Mouse (Mus musculus) kidney, postnatal 25 days (tissue): ENCODE measurements around the gene Rasgrp2.
A peak's percentile ranks its signal among the peaks of the same experiment; 100 is the strongest.

Experiments used
- DNase-seq, 2 experiments: peaks; one replicate each; pipeline ENCODE4 v3.0.0; 2021; ENCODE audit warnings: mixed read lengths in 2 of 2

The Rasgrp2 gene

DNA sequence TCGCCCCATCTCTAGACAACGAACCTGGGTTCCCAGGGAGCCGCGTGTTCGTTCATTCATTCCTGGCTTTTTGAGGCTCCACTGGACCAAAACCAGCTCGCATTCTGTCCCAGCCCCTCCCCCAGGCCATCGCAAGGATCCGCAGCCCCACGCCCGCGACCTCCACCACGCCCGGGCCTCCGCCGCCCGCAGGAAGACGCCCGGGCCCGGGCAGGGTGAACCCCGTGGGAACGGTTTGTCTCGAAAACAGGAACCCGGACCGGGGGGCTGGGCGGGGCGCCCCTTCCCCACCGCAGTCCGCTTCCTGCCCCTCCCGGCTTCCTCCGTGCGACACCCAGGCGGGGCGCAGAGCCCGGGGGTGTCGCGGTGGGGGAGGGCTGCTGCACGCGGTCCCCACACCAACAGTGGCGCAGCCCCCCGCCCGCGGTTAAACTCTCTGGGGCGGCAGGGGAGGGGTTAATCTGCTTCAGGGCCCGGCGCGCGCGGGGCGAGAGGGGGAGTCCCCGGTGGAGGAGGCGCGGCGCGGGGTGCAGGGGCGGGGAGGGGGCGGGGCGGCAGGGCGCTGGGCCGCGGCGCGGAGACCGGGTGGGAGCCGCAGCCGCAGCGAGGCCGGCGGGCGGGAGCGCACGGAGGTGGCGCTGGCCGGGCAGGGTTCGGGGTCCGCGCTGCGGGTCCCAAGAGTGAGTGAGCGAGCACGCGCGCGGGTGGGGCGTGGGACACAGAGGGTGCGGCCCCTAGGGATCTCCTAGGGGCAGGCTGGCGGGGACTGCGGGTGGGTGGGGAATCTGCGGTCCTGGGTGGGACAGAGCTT, at the start of gene Rasgrp2:
Gene Rasgrp2 (plus strand): TSS at position 56 of the 811 bp plus-strand sequence.
- peak; percentile 59 to 90 for DNase-seq

DNA sequence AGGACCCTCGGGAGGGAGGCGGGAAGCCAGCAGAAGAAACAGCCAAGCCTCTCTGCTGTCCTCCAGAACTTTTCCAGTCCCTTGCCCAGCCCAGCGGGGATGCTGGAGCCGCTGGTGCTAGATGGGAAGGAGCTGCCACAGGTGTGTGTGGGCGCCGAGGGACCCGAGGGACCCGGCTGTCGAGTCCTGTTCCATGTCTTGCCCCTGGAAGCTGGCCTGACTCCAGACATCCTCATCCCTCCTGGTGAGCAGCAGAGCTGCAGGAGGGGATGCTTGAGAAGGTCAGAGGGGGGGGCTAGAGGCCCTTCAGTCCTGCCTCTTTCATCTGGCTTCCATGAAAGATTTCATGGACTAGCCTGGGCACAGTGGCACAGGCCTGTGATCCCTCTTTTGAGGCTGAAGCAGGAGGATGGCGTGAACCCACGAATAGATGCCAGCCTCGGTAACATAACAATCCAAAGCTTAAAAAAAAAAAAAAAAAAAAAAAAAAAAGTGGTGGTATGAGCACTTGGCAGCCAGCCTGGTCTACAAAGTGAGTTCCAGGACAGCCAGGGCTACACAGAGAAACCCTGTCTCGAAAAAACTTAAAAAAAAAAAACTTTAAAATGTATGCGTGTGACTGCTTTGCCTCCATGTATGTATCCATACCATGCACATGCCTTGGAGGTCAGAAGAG, 47.6 kb upstream of the Rasgrp2 start:
- DNase-seq: peak; percentile 46 to 47

DNA sequence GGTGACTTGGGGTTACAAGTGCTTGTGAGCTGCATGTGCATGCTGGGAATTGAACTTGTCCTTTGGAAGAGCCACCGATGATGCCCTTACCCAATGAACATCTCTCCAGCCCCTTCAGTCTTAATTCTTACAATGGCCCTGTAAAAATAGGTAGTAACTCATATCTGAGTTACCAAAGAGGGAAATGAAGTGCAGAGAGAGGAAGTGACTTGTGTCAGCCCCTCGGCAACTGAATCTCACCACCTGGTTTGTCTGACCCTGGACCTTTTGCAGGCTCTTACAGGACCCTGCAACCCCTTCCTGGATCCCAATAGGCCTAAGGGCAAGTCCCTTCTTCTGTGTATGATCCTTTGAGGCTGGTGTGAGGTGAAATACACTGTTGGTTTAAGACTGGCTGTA, 47.0 kb upstream of the Rasgrp2 start:
- DNase-seq: no peak

DNA sequence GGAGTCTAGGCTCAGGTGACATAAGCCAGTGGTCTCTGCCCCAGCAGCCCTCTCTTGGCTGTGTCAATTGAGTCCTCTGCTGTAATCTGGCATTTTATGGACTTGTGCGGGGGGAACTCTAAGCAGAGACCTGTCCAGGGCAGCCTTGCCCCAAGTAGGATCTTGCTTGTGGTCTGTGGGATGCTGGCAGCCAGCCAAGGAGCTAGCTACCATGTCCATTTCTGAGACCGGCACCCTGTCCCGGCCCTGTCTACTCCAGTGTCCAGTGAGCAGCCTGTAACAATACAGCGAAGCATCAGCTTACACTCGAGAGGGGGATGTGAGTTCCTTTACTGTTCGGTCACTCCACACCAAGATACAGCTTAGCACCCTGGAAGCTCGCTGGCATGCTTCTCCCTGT, 45.1 kb upstream of the Rasgrp2 start:
- no peak for DNase-seq

DNA sequence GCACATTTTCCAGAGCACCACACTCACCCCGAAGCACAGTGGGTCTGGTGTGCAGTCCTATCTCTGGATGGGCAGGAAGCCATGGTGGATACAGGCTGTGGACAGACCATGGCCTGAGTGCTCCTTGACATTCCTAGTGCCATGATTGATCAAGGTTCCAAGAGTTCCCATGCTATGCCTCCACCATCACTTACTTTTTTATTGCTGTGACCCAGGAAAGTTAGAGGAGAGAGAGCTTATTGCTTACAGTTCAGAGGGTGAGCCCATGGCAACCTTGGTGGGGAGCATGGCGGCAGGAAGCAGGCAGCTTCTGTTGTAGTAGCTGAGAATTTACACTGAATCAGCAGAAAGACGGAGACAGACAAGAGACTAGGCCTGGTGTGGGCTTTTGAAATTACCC, 37.8 kb upstream of the Rasgrp2 start:
- no peak for DNase-seq

DNA sequence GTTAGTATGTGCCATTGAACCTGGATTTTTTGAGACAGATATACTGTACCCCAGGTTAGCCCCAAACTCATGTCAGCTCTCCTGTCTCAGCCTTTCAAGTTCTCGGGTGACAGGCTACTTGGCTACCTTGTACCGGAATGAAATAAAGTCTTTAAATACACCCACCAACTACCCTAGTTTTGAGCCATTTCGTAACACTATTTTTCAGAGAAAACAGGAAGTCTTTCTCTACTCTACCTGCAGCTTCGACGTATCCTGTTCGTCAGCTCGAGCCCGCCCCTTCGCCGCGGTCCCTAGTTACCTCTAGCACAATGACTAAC, 36.1 kb upstream of the Rasgrp2 start:
- no peak for DNase-seq

DNA sequence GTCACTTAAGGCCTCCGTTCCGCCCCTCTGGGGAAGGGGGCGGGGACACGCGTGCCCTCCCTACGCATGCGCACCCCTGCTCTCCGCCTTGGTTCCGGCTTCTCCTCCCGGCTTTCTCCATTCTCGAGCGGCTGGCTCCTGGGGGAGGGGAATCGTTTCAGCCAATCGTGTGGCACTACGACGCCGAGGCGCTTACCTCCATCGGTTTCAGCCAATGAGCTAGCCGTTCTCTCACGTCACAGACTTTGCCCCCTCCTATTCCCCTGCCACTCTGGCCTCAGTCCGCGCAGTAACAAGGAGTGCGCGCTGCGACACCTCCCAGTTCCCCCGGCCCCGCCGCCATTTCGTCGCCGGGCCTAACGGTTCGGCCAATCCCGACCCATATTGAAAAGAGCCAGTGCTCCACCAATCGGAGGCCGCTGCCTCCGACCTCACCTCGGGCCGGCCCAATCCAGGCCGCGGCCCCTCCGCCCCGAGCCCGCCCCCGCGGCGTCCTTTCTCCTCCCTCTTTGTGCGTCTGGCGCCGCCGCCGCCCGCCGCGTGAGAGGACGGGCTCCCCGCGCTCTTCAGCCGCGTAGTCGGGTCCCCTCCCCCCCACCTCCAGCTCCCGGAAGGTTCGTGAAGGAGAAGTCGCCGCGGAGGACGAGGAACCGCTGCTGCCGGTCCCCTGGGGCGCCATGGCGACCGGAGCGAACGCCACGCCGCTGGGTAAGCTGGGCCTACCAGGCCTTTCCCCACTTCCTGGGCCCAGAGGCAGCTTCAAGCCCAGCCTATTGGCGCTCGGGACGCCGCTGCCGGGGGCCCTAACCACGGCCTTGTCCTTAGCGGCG, 35.5 kb upstream of the Rasgrp2 start, which contains the start of gene Sf1:
Gene Sf1 (plus strand): TSS at position 280 of the 830 bp plus-strand sequence.
- peak; percentile 99 to 100 for DNase-seq

DNA sequence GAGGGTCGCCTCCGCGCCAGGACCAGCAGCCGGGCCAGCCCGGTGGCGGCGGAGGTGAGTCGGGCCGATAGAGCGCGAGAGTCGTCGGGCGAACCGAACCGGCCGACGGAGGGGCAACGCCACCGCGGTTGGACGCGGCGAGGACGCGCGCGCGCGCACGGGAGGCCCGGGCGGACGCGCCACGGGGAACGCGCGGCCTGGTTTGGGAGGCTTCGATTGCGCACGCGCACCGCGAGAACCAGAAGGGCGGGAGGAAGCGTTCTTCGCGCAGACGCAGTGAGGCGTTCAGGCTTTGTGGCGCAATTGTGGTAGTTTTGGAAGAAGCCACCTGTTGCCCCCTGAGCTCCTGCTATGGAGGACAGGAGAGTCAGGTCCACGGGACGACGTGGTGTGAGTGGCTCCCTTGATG, 34.8 kb upstream of the Rasgrp2 start:
- peak; percentile 93 to 96 for DNase-seq

DNA sequence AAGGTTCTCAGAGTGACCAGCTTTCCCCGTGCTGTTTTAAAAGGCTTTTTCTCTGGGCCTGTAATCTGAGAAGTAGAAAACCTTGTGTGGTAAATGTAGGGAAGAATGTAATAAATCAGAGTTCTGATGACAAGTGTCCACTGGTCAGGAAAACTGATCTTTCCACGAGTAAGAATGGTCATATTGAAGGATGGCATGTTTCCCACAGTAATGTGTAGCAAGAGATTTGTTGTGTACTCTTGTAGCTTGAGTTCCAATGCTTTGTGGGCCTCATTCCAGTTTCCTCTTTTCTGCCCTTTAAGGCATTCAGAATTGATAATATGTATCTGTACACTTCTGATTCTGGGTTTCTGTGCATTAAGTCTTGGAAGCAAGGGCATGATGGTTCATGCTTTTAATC, 34.3 kb upstream of the Rasgrp2 start:
- DNase-seq: no peak

DNA sequence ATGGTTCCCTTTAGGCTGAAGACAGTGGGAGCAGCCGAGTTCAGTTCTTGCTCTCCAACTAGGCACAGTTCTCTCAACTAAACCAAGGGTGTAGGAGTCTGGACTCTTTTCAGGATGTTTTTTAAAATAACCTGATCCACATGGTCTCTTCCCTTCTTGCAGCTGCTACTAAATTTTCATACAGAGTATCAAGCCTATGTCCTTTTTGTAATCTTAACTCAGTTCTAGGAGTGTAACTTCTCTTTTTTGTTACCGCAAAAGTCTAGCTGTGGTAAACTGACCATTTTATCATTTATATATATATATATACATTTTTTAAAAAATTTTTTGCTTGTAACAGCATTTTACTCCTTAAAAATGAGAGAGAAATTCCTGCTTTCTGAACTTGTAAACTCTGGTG, 29.0 kb upstream of the Rasgrp2 start:
- no peak for DNase-seq

DNA sequence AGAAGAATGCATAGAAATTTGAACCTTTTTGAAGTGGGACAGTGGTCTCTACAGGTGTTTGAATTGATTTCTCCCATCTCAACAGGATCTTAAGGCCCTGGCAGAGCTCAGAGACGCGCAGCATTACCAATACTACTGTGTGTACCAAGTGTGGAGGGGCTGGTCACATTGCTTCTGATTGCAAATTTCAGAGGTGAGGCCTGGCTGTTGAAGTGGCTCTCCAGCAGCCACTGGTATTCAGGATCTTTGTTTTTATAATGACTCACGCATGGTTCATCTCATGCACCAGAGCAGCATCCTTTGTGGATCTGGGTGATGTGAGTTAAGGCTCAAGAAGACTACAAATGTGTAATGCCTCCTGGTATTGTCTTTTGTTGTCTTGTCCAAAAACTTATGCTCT, 26.7 kb upstream of the Rasgrp2 start:
- no peak for DNase-seq

DNA sequence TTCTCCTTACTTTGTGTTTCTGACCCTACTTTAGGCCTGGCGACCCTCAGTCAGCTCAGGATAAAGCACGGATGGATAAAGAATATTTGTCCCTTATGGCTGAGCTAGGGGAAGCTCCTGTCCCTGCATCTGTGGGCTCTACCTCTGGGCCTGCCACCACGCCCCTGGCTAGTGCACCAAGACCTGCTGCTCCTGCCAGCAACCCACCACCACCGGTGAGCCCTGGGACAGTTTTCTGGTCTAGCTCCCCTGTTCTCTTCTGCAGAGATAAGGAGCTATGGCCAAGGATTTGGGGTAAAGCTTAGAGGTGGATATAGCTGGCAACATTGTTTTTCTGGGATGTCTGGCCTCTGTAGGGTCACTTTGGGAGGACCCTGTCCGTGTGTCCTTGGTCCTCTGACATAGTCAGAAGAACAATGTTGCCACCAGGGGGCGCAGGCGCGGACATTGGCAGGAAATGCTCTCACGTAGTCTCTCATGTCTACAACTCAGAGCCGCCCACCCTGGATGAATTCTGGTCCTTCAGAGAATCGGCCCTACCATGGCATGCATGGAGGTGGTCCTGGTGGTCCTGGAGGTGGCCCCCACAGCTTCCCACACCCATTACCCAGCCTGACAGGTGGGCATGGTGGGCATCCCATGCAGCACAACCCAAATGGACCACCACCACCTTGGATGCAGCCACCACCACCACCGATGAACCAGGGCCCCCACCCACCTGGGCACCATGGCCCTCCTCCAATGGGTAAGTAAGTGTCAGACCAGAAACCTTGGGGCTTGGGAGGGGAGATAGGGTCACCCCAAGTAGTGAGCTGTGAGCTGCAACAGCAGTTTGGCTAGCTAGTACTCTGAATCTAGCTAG, 25.4 kb upstream of the Rasgrp2 start:
- DNase-seq: peak; percentile 86 to 95

DNA sequence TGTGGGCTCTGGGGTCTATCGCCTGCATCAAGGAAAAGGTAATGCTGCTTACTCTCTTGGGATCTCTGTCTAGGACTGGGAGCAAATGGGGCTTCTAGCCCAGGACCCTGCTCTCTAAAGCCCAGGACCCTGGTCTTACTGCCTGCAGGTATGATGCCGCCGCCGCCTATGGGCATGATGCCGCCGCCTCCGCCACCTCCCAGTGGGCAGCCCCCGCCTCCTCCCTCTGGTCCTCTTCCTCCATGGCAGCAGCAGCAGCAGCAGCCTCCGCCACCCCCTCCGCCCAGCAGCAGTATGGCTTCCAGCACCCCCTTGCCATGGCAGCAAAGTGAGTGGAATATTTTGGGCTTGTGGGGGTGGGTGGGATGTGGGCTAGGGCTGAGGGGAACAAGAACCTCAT, 24.6 kb upstream of the Rasgrp2 start:
- DNase-seq: no peak

DNA sequence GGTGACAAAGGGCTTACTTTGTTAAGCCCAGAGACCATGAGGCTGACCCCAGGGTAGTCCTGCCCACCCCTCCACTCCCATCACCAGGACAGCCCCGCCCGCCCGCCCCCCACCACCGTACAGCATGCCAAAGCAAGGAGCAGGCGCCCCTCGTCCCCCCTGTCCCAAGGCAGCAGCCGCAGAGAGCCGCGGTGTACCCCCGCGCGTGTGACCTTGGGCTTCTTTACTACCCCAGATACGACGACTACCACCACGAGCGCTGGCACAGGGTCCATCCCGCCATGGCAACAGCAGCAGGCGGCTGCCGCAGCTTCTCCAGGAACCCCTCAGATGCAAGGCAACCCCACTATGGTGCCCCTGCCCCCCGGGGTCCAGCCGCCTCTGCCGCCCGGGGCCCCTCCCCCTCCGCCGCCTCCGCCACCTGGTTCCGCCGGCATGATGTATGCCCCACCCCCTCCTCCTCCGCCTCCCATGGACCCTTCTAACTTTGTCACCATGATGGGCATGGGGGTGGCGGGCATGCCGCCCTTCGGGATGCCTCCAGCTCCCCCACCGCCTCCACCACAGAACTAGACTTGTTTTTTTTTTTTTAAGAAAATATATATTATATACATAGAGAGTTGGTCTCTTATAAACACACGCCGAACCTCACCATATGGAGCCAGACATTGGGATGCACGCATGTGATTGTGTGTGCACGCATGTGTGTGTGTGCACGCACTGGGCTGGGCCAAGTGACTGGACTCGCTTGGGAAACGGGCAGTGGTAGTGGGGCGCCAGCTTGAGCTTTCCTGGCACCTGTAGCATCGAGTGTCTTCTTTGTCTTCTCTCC, 23.5 kb upstream of the Rasgrp2 start:
- DNase-seq: peak in 1 of 2 experiments; percentile 48

DNA sequence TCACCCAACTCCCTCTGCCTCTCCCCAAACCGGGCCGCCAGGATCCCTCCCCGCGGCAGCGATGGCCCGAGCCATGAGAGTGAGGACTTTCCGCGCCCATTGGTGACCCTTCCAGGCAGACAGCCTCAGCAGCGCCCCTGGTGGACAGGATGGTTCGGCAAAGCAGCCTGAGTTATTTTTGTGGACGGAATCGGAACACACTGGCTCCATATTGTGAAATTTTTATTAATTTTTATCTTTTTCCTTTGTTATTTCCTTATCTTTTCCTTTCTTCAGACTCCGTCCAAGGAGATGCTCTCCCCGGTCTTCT, 22.9 kb upstream of the Rasgrp2 start:
- peak; percentile 67 to 76 for DNase-seq

DNA sequence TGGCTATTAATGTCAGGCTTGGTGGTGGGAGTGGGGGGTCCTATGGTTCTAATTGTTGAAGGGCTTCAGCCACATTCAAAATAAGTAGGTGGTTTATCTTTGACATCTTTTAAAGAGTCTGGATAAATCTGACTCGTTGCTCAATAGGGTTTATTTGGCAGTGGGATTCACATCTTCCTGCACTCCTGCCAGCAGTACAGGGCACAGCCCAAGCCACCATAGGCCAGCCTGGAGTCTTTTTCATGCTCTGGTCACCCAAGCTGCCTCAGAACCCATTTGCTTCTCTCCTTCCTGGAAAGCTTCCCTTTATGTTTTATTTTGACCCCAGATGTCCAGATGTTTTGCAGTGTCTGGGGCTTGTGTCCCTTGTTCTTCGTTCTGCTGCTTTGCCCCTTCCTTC, 22.5 kb upstream of the Rasgrp2 start:
- no peak for DNase-seq

DNA sequence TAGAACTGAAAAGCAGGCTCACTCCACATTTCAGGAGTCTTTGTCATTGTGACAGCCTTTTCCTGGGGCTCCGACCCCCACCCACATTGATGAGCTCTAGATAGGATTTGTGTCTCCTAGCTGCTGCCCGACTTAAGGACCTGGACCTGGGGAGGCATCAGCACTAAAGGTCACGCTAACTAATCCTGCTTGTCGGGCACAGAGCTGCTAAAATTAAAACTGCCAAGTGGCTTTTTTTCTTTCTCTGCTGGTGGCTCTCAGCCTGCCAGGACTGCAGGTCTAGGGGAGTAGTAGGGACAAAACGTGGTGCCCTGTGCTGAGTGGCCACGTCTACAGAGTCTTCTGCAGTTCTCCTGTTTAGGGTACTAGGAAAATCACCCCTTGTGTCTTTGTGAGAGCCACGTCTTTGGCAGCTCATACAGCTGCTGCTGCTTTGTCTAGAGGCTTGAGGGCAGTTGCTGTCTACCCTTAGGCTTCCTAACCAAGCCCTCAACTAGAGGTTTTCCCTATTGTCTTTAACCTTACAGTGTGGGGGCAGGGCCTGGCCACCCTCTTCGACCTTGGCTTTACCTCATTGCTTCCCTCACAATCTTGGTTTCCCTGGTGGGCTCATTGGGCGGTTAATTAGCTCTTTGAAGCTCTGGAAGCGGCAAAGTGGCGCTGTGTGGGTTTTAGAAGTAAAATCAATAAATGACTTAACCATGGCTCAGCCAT, 21.7 kb upstream of the Rasgrp2 start:
- no peak for DNase-seq

DNA sequence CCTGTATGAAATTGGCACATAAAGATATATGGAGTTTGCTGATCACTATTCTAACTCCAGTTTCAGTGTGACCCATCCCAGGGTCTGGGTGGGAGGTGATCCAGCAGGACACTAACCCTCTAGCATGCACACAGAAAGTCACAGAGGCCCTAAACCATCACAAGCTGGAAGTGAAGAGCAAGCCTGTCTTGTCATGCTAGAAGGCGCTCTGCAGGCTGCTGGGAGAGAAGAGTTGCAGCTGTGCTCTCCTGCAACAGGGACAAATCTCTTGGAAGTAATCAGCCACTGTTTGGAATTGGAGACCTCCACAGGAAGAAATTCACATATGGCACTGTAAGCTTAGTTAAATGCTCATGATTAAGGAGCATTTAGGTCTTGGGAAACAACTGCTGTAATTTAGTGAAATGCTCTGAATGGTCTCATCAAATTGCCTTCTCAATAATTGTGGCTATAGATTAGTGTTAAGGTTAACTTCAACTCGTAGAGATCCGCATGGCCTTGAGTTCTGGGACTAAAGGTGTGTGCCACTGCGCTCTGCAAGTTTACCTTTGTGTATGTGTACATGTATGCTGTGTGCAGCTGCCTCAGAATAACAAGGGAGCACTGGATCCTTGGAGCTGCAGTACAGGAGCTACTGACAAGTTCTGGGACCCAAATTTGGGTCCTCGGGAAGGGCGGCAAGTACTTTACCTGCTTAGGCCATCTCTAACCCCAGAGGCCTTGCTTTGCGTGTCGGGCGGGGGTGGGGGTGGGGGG, 18.6 kb upstream of the Rasgrp2 start:
- no peak for DNase-seq

DNA sequence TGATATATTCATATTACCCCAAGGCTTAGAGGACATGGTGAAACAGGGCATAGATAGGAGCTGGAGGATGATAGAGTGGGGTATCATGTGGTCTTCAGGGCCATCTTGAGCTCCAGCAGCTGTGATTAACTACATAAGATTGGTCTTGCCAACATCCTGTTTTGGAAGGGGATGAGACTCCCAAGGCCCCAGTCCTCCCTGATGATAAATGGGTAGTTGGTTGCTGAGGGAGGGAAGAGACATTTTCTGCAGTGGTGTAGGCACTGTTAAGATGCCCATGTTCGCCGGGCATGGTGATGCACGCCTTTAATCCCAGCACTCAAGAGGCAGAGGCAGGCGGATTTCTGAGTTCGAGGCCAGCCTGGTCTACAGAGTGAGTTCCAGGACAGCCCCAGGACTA, 17.9 kb upstream of the Rasgrp2 start:
- DNase-seq: no peak

DNA sequence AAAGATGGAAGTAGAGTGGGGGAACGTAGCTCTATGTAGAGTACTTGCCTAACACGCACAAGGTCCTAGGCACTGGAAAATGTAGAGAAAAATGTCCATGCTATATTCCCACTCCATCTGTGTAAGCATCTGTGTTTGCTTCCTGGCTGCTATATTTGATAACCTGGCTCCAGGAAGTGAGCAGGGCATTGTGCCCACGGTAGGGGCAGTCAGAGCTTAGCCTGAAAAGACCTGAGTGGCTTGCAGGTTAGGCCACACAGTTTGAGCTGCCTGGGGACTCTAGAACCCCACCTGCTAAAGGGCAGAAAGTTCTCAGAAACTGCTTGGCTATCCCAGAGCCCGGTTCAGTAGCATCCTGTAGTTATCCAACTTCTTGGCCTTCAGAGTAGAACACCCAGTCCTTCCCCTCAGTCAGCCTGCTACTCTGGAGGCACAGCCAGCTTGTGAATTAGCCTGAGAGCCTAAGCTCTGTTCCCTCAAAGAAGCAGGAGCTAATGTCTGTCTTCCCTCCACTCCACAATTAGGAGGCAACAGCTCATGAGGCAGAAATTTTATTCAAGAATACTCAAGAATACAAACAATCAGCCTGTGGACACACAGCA, 16.7 kb upstream of the Rasgrp2 start:
- DNase-seq: no peak
